17 mouse cellular contexts compared by ENCODE assay signal in genomic region chr11:109427353-109427752, GRCm38 (mm10). TPM values are rescaled to one million over a fixed set of nuclear protein-coding genes. Genes with fewer than 3 reads are reported as not detected.
A peak's percentile ranks its signal among the peaks of the same experiment; 100 is the strongest.
DNase-seq lines count a peak whose midpoint lies in the region; ATAC-seq lines count a peak whose summit lies in the region.
"Had no signal": no experiment of that assay in that cellular context is flagged by ENCODE, and none has a peak within 500 bp of the region (broad histone marks: within the 10 kb centered on the region; RNA-seq: fewer than 3 reads in every experiment).

No protein-coding gene starts in this region.

- peaks cover 22% of the 10 kb centered on the region for H3K4me1 ChIP-seq in hindbrain, embryonic 10.5 days (replicated peaks)
- H3K4me1 ChIP-seq in hindbrain, embryonic 11.5 days (replicated peaks; ENCODE audit: control insufficient read depth, insufficient read depth, low read length): peaks cover 2% of the 10 kb centered on the region; the same call in 1 of the 2 replicates
- peaks cover 13% of the 10 kb centered on the region; the same call in 1 of the 2 replicates for H3K4me1 ChIP-seq in neural tube, embryonic 12.5 days
- H3K4me1 ChIP-seq in liver, embryonic 15.5 days (replicated peaks): peaks cover 40% of the 10 kb centered on the region

- no peak overlapping the region for H3K4me2 ChIP-seq in hindbrain, embryonic 11.5 days (replicated peaks; ENCODE audit: low read depth, low read length)
- 0 out of 2 replicates have a peak overlapping the region, but pooled peaks have one; percentile 58 for H3K4me2 ChIP-seq in neural tube, embryonic 12.5 days (replicated peaks)
- H3K4me2 ChIP-seq in liver, embryonic 15.5 days: 0 out of 2 replicates have a peak overlapping the region, but pooled peaks have one; percentile 94

- 94% methylated on average over 5 of the region's 5 CpGs for WGBS in hindbrain, embryonic 10.5 days
- WGBS in hindbrain, embryonic 11.5 days: 99% methylated on average over 5 of the region's 5 CpGs
- WGBS in neural tube, embryonic 12.5 days: 95% methylated on average over 5 of the region's 5 CpGs
- 84% methylated on average over 5 of the region's 5 CpGs for WGBS in liver, embryonic 15.5 days (ENCODE audit: insufficient replicate concordance)

- H3K27me3 ChIP-seq in hindbrain, embryonic 10.5 days (ENCODE audit: insufficient read depth, poor library complexity, severe bottlenecking): no peaks in the 10 kb centered on the region; the same call in 1 of the 2 replicates
- no peaks in the 10 kb centered on the region for H3K27me3 ChIP-seq in hindbrain, embryonic 11.5 days (ENCODE audit: control insufficient read depth, insufficient read depth, low read length)
- H3K27me3 ChIP-seq in neural tube, embryonic 12.5 days (replicated peaks): no peaks in the 10 kb centered on the region
- H3K27me3 ChIP-seq in liver, embryonic 15.5 days: no peaks in the 10 kb centered on the region
- H3K27me3 ChIP-seq: embryonic facial prominence, embryonic 15.5 days had no signal

- no peak for DNase-seq in hindbrain, embryonic 10.5 days (ENCODE audit: low spot score)
- DNase-seq in hindbrain, embryonic 11.5 days (ENCODE audit: low spot score): no peak
- DNase-seq in neural tube, embryonic 10.5 days (ENCODE audit: extremely low spot score, low spot score): no peak
- DNase-seq in adrenal gland, adult 2 months: no peak
- no peak for DNase-seq in cerebellum, postnatal 10 days
- DNase-seq in heart, adult 8-10 months (ENCODE audit: low spot score): no peak
- DNase-seq: cerebellum, adult 11-12 months; gastrocnemius, postnatal 14 days had no signal

- H3K36me3 ChIP-seq in hindbrain, embryonic 10.5 days: peaks cover 38% of the 10 kb centered on the region
- H3K36me3 ChIP-seq in hindbrain, embryonic 11.5 days (ENCODE audit: control insufficient read depth, insufficient read depth, low read length): no peaks in the 10 kb centered on the region
- H3K36me3 ChIP-seq in neural tube, embryonic 12.5 days: peaks cover 27% of the 10 kb centered on the region
- H3K36me3 ChIP-seq in liver, embryonic 15.5 days (replicated peaks): peaks cover 31% of the 10 kb centered on the region

- ATAC-seq in hindbrain, embryonic 11.5 days (ENCODE audit: low FRiP score): no peak
- no peak for ATAC-seq in neural tube, embryonic 12.5 days (ENCODE audit: low FRiP score, low read depth)
- ATAC-seq in liver, embryonic 15.5 days (ENCODE audit: insufficient read depth): no peak

- peak overlapping the region; percentile 75; the same call in 1 of the 2 replicates for H3K4me3 ChIP-seq in hindbrain, embryonic 10.5 days
- H3K4me3 ChIP-seq in hindbrain, embryonic 11.5 days (ENCODE audit: low read depth, low read length): no peak overlapping the region
- H3K4me3 ChIP-seq in neural tube, embryonic 12.5 days: no peak overlapping the region
- H3K4me3 ChIP-seq in liver, embryonic 15.5 days (replicated peaks): no peak overlapping the region

- no peak overlapping the region for H3K27ac ChIP-seq in hindbrain, embryonic 10.5 days
- no peak overlapping the region for H3K27ac ChIP-seq in hindbrain, embryonic 11.5 days (ENCODE audit: low read depth, low read length)
- no peak overlapping the region for H3K27ac ChIP-seq in neural tube, embryonic 12.5 days
- H3K27ac ChIP-seq in liver, embryonic 15.5 days (replicated peaks): no peak overlapping the region
- H3K27ac ChIP-seq: embryonic facial prominence, embryonic 15.5 days; layer of hippocampus, adult 2 months had no signal

- no peaks in the 10 kb centered on the region for H3K9me3 ChIP-seq in hindbrain, embryonic 10.5 days
- H3K9me3 ChIP-seq in hindbrain, embryonic 11.5 days (ENCODE audit: control insufficient read depth, low read length): no peaks in the 10 kb centered on the region
- H3K9me3 ChIP-seq in neural tube, embryonic 12.5 days: 0 out of 2 replicates have a peak, but pooled peaks cover under 1% of the 10 kb centered on the region
- H3K9me3 ChIP-seq in liver, embryonic 15.5 days (replicated peaks): no peaks in the 10 kb centered on the region
- H3K9me3 ChIP-seq: embryonic facial prominence, embryonic 15.5 days had no signal

- no peak overlapping the region for H3K9ac ChIP-seq in hindbrain, embryonic 11.5 days (ENCODE audit: low read depth, low read length)
- H3K9ac ChIP-seq in neural tube, embryonic 12.5 days: no peak overlapping the region
- no peak overlapping the region for H3K9ac ChIP-seq in liver, embryonic 15.5 days
- H3K9ac ChIP-seq: embryonic facial prominence, embryonic 15.5 days had no signal

RNA-seq across cellular contexts. Expression of gene Amz2, which starts 1.6 kb away (rescaled TPM):
- 40.8 and 41.9 TPM in 2 replicates for polyA plus RNA-seq in hindbrain, embryonic 10.5 days (2016; fragmentation: Nextera tagmentation; extraction: Ambion mirVana)
- 49.9 and 50.4 TPM in 2 replicates for polyA plus RNA-seq in hindbrain, embryonic 11.5 days (2014; fragmentation: Nextera tagmentation; extraction: Ambion mirVana)
- polyA plus RNA-seq in neural tube, embryonic 12.5 days (2016; fragmentation: Nextera tagmentation; extraction: Ambion mirVana): 47.1 and 48.7 TPM in 2 replicates
- polyA plus RNA-seq in liver, embryonic 15.5 days (2015; fragmentation: Nextera tagmentation; extraction: Ambion mirVana): 10.8 and 11.1 TPM in 2 replicates
- 10 to 100 TPM; 41.8 to 43.2 TPM for total RNA-seq in adrenal gland, adult 2 months (2021)
- 13.1 and 17.4 TPM in 2 replicates for polyA plus RNA-seq in adrenal gland, adult 2 months (2012; rRNA removed)
- 10 to 100 TPM; 45.2 to 56.6 (median 54.4) TPM for total RNA-seq in heart, adult 8-10 months (2022)

RNA-seq across cellular contexts. Expression of gene 9930022D16Rik, which starts 13.6 kb away (rescaled TPM):
- polyA plus RNA-seq in hindbrain, embryonic 10.5 days (2016; fragmentation: Nextera tagmentation; extraction: Ambion mirVana): not detected in 2 replicates
- not detected in 2 replicates for polyA plus RNA-seq in hindbrain, embryonic 11.5 days (2014; fragmentation: Nextera tagmentation; extraction: Ambion mirVana)
- polyA plus RNA-seq in neural tube, embryonic 12.5 days (2016; fragmentation: Nextera tagmentation; extraction: Ambion mirVana): not detected in 2 replicates
- polyA plus RNA-seq in liver, embryonic 15.5 days (2015; fragmentation: Nextera tagmentation; extraction: Ambion mirVana): not detected in 2 replicates
- total RNA-seq in adrenal gland, adult 2 months (2021): not detected
- not detected in 2 replicates for polyA plus RNA-seq in adrenal gland, adult 2 months (2012; rRNA removed)
- not detected for total RNA-seq in heart, adult 8-10 months (2022)
- total RNA-seq: gastrocnemius, postnatal 14 days; layer of hippocampus, adult 2 months; megakaryocyte progenitor cell, adult 5-6 weeks had no signal
- polyA plus RNA-seq: C2C12; embryonic facial prominence, embryonic 15.5 days; kidney, embryonic 14.5 days; liver, embryonic 16.5 days; spleen, adult 2 months had no signal

RNA-seq across cellular contexts. Expression of gene Arsg, which starts 45.8 kb away (rescaled TPM):
- 2.6 and 3.8 TPM in 2 replicates for polyA plus RNA-seq in hindbrain, embryonic 10.5 days (2016; fragmentation: Nextera tagmentation; extraction: Ambion mirVana)
- 3.1 and 4.2 TPM in 2 replicates for polyA plus RNA-seq in hindbrain, embryonic 11.5 days (2014; fragmentation: Nextera tagmentation; extraction: Ambion mirVana)
- polyA plus RNA-seq in neural tube, embryonic 12.5 days (2016; fragmentation: Nextera tagmentation; extraction: Ambion mirVana): 2.5 and 2.7 TPM in 2 replicates
- polyA plus RNA-seq in liver, embryonic 15.5 days (2015; fragmentation: Nextera tagmentation; extraction: Ambion mirVana): 3.4 and 3.7 TPM in 2 replicates
- 1 to 10 TPM; 5.4 TPM for total RNA-seq in adrenal gland, adult 2 months (2021)
- 4.5 and 4.8 TPM in 2 replicates for polyA plus RNA-seq in adrenal gland, adult 2 months (2012; rRNA removed)
- 1 to 10 TPM in 3 of 4 experiments, under 1 TPM in 1; 0.87 to 2.7 (median 1.8) TPM for total RNA-seq in heart, adult 8-10 months (2022)

RNA-seq across cellular contexts. Expression of gene Slc16a6, which starts 46.0 kb away (rescaled TPM):
- polyA plus RNA-seq in hindbrain, embryonic 10.5 days (2016; fragmentation: Nextera tagmentation; extraction: Ambion mirVana): 3.6 and 5.5 TPM in 2 replicates
- 4.6 and 6.0 TPM in 2 replicates for polyA plus RNA-seq in hindbrain, embryonic 11.5 days (2014; fragmentation: Nextera tagmentation; extraction: Ambion mirVana)
- polyA plus RNA-seq in neural tube, embryonic 12.5 days (2016; fragmentation: Nextera tagmentation; extraction: Ambion mirVana): 3.9 and 4.0 TPM in 2 replicates
- polyA plus RNA-seq in liver, embryonic 15.5 days (2015; fragmentation: Nextera tagmentation; extraction: Ambion mirVana): 38.9 and 39.1 TPM in 2 replicates
- total RNA-seq in adrenal gland, adult 2 months (2021): under 1 TPM; 0.66 to 0.78 TPM
- polyA plus RNA-seq in adrenal gland, adult 2 months (2012; rRNA removed): 0.33 and 0.45 TPM in 2 replicates
- 10 to 100 TPM in 2 of 4 experiments, 1 to 10 TPM in 2; 6.4 to 12.9 (median 10.0) TPM for total RNA-seq in heart, adult 8-10 months (2022)
